Mouse (Mus musculus) myocyte (in vitro differentiated cells): ENCODE data around the gene Tpgs1.

ENCODE experiments used
- CEBPB ChIP-seq: IDR thresholded peaks from 2 replicates; pipeline ENCODE4 v1.6.1; 2011; ENCODE audit warnings: mild to moderate bottlenecking, moderate library complexity; ENCODE audit not compliant: poor library complexity, insufficient read depth, severe bottlenecking
- E2F4 ChIP-seq: IDR thresholded peaks from one replicate; pipeline ENCODE4 v1.6.1; 2011; ENCODE audit warnings: mild to moderate bottlenecking, control low read depth, moderate library complexity; ENCODE audit not compliant: insufficient read depth
- MAX ChIP-seq: IDR thresholded peaks from one replicate; pipeline ENCODE4 v1.6.1; 2011; ENCODE audit warnings: low read depth, mild to moderate bottlenecking, control low read depth
- MYOD1 ChIP-seq, 3 experiments: IDR thresholded peaks; one replicate each; pipeline ENCODE4 v1.6.1; 2011; ENCODE audit warnings: control low read depth in 2 of 3, low read depth in 2 of 3, mild to moderate bottlenecking in 2 of 3, moderate library complexity in 1 of 3; ENCODE audit not compliant: insufficient read length in 2 of 3, control insufficient read depth in 1 of 3
- MYOG ChIP-seq, 3 experiments: IDR thresholded peaks; one replicate each; pipeline ENCODE4 v1.6.1; 2011; ENCODE audit warnings: control low read depth in 2 of 3, low read depth in 2 of 3, mild to moderate bottlenecking in 2 of 3; ENCODE audit not compliant: insufficient read length in 2 of 3, control insufficient read depth in 1 of 3, insufficient read depth in 1 of 3
- POLR2A ChIP-seq: IDR thresholded peaks from one replicate; pipeline ENCODE4 v1.6.1; 2011; ENCODE audit warnings: low read depth, mild to moderate bottlenecking, control low read depth, moderate library complexity; ENCODE audit not compliant: insufficient read length
- POLR2AphosphoS2 ChIP-seq: IDR thresholded peaks from one replicate; pipeline ENCODE4 v1.6.1; 2011; ENCODE audit warnings: low read depth, control low read depth; ENCODE audit not compliant: insufficient read length
- REST ChIP-seq: IDR thresholded peaks from one replicate; pipeline ENCODE4 v1.6.1; 2011; ENCODE audit warnings: mild to moderate bottlenecking, control low read depth, moderate library complexity; ENCODE audit not compliant: insufficient read depth, insufficient read length
- SRF ChIP-seq: IDR thresholded peaks from one replicate; pipeline ENCODE4 v1.6.1; 2011; ENCODE audit warnings: low read depth; ENCODE audit not compliant: control insufficient read depth, insufficient read length
- TCF12 ChIP-seq: IDR thresholded peaks from one replicate; pipeline ENCODE4 v1.6.1; 2011; ENCODE audit warnings: mild to moderate bottlenecking, control low read depth; ENCODE audit not compliant: poor library complexity, insufficient read depth, severe bottlenecking
- TCF3 ChIP-seq: IDR thresholded peaks from one replicate; pipeline ENCODE4 v1.6.1; 2011; ENCODE audit warnings: low read depth, control low read depth; ENCODE audit not compliant: insufficient read length
- USF1 ChIP-seq: IDR thresholded peaks from one replicate; pipeline ENCODE4 v1.6.1; 2011; ENCODE audit warnings: low read depth, mild to moderate bottlenecking, control low read depth, moderate library complexity

DNA sequence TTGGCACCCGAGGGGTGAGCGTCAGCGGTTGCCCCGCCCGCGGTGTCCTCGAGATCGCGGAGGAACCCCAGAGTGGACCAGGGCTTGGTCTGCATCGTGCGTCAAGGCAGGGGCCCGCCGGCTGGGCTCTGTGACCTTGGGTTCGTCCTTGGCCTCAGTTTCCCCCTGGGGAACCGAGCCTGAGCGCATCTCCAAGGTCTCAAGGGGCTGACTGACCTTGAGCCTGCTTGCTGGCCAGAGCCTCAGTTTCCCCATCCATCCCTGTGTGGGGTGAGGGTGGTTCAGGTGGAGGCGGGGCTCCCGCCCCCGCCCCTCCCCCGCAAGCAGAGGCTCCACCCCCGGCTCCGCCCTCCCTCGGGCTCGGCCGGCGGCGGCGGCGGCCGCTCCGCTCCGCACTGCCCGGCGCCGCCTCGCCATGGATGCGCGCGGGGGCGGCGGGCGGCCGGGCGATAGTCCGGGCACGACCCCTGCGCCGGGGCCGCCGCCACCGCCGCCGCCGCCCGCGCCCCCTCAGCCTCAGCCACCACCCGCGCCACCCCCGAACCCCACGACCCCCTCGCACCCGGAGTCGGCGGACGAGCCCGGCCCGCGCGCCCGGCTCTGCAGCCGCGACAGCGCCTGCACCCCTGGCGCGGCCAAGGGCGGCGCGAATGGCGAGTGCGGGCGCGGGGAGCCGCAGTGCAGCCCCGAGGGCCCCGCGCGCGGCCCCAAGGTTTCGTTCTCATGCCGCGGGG, 47.3 kb downstream of the Tpgs1 start, which contains the start of gene Hcn2:
- TF ChIP-seq MYOD1 (IDR thresholded peaks at IDR 0.05; ENCODE audit: control insufficient read depth in 1 of 3, insufficient read length in 2 of 3, low read depth in 2 of 3) (no peak), MYOG (IDR thresholded peaks at IDR 0.05; ENCODE audit: control insufficient read depth in 1 of 3, insufficient read depth in 1 of 3, insufficient read length in 2 of 3, low read depth in 2 of 3) (no peak), CEBPB (no peak), TCF12 (no peak), POLR2A (no peak), USF1 (no peak), REST (no peak), MAX (no peak), E2F4 (no peak), POLR2AphosphoS2 (no peak), TCF3 (no peak), SRF (no peak)
